Mouse (Mus musculus) forebrain, embryonic 10.5 days (tissue): Measurements from ENCODE around the gene Slc5a4b. TPM values are rescaled to one million over a fixed set of nuclear protein-coding genes. Genes with fewer than 3 reads are reported as not detected.

Experiments used
- DNase-seq: peaks from one replicate; pipeline ENCODE4 v3.0.0-alpha.2; 2017; ENCODE audit warnings: low spot score; ENCODE audit errors: extremely low spot score
- H3K27ac ChIP-seq: fragments of 300-500 bp; sonication (generic); 2 replicates; pipeline ENCODE4 v1.5.1; 2016; ENCODE audit warnings: mild to moderate bottlenecking
- H3K27me3 ChIP-seq: fragments of 300-500 bp; sonication (generic); 2 replicates; pipeline ENCODE4 v1.6.1; 2016; ENCODE audit warnings: mild to moderate bottlenecking; ENCODE audit not compliant: poor library complexity, severe bottlenecking
- H3K36me3 ChIP-seq: fragments of 300-500 bp; sonication (generic); replicated peaks from 2 replicates; pipeline ENCODE4 v1.6.1; 2016; ENCODE audit warnings: mild to moderate bottlenecking, moderate library complexity
- H3K4me1 ChIP-seq: fragments of 300-500 bp; sonication (generic); 2 replicates; pipeline ENCODE4 v1.6.1; 2016
- H3K4me3 ChIP-seq: fragments of 300-500 bp; sonication (generic); 2 replicates; pipeline ENCODE4 v1.5.1; 2016; ENCODE audit warnings: mild to moderate bottlenecking, moderate library complexity
- H3K9me3 ChIP-seq: fragments of 300-500 bp; sonication (generic); 2 replicates; pipeline ENCODE4 v1.6.1; 2016; ENCODE audit warnings: mild to moderate bottlenecking, moderate library complexity
- WGBS: fragments of 180-500 bp; shearing (Covaris S2); methylation state at CpG from one replicate; pipeline ENCODE4 v1.1.7; 2016; 5-methylcytosine and 5-hydroxymethylcytosine counted together
- polyA plus RNA-seq: library from polyadenylated mRNA; unstranded; fragments of >200 nt; fragmentation: Nextera tagmentation; extraction: Ambion mirVana; gene quantifications from 2 replicates; pipeline ENCODE4 v1.2.1, GENCODE M21; 2016

Slc5a4b gene
- polyA plus RNA-seq, 1 experiment from 2014 or later: not detected

DNA sequence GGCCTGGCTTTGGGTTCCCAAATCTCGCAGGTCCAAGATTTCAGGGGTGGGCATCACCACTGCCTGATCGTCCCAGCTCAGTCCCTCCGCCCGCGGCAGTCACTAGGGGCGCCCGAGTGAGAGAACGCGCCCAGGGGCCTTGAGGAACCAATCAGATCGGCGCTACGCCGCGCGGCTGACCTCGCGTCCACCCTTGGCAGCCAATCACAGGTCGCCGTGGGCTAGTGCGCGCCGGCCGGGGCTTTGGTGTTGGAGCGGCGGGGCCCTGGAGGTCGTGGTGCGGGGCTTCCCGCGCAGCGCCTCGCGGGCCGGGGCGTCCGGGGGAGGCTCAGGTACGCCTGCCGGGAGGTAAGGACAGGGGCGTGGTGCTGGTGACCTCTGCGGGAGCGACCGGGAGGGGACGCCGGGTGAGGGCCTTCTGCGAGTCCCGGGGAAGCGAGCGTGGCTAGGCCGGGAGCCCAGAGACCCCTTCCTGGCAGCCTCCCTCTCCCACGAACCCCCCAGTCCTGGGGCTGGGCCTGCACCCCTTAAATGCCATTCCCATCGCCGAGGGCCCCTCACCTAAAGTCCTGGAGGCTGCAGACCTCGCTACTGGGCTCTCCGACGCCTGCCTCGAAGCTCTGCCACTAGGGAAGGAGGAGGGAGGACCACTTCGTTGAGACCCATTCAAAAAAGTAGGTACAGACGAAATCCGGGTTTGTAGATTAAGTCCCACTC lies 78.2 kb downstream of the Slc5a4b start, which contains the start of gene Zfp280b:
Gene Zfp280b, plus strand, starts transcription at position 249 of the 717 bp plus-strand sequence.
- peaks cover 23% of the 10 kb centered on the region for H3K4me1 ChIP-seq
- peak within 1 kb of the TSS; percentile 99 for H3K27ac ChIP-seq
- peak within 1 kb of the TSS; percentile 93 for H3K4me3 ChIP-seq
- WGBS: under 1% methylated on average over 58 of the region's 58 CpGs
- DNase-seq: peak; percentile 96
- H3K9me3 ChIP-seq: peaks cover 5% of the 10 kb centered on the region
- H3K27me3 ChIP-seq: no peaks in the 10 kb centered on the region
- H3K36me3 ChIP-seq: peaks cover 38% of the 10 kb centered on the region

DNA sequence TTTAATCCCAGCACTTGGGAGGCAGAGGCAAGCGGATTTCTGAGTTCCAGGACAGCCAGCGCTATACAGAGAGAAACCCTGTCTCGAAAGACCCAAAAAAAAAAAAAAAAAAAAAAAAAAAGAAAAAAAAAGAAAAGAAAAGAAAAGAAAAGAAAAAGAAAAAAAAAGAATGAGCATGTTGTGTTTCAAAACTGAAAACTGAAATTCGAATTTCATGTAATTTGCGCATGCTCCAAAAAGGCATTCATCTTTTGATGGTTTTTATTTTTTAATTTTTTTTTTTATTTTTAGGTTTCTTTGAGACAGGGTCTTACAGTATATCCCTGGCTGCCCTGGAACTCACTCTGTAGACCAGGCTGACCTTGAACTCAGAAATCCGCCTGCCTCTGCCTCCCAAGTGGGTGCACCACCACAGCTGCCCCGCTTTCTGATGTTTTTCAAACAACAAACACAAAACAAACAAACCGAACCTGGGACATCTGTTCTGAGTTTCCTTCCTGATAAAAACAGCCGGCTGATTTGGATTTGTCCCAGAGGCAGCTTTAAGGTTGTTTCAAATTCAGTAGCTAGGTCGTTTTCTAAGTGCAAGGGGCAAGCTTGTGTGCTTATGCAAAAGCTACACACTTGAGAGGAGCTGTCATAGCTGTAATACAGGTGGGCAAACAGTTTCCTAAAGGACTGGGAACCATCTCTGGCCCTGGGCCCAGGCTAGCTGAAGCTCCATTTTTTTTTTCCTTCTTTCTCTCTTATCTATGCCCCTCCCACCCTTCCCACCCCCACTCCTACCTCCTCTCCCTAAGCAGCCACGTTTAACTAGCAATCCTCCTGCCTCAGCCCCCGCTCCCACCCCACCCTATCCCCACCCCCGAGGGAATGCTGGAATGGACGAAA lies 79.0 kb downstream of the Slc5a4b start:
- H3K4me3 ChIP-seq: peak overlapping the region; percentile 93
- peaks cover 5% of the 10 kb centered on the region for H3K9me3 ChIP-seq
- H3K27ac ChIP-seq: peak overlapping the region; percentile 99
- WGBS: 56% methylated on average over 14 of the region's 14 CpGs
- H3K27me3 ChIP-seq: no peaks in the 10 kb centered on the region
- H3K4me1 ChIP-seq: peaks cover 24% of the 10 kb centered on the region
- no peak for DNase-seq
- H3K36me3 ChIP-seq: peaks cover 30% of the 10 kb centered on the region

GRCm38 (mm10) chr10:76030496-76030895 lies 80.3 kb downstream of the Slc5a4b start:
- H3K4me3 ChIP-seq: no peak overlapping the region
- DNase-seq: no peak
- 64% methylated on average over 5 of the region's 5 CpGs for whole genome bisulfite sequencing
- H3K27ac ChIP-seq: no peak overlapping the region
- H3K9me3 ChIP-seq: peaks cover under 1% of the 10 kb centered on the region; the same call in 1 of the 2 replicates
- peaks cover 24% of the 10 kb centered on the region for H3K4me1 ChIP-seq
- peaks cover 19% of the 10 kb centered on the region for H3K36me3 ChIP-seq
- no peaks in the 10 kb centered on the region for H3K27me3 ChIP-seq

DNA sequence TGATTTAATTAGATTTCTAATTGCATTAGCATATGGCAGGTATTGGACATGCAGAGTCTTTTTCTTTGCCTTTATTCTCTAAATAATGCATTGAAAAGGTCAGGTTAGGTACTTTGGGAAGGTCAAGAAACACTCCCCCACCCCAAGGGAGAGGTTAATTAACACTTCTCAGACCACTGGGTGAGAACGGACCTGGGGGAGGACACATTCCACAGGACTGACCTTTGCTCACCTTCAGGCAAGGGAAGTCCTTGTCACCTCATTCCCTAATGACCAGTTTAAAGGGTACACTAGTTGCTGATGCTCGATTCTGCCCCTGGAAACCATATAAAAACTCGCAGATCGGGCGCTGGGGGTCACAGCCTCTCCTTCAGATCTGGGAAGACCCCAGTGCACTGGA lies 81.5 kb downstream of the Slc5a4b start:
- H3K27ac ChIP-seq: no peak overlapping the region
- H3K4me3 ChIP-seq: no peak overlapping the region
- H3K36me3 ChIP-seq: peaks cover 7% of the 10 kb centered on the region
- 52% methylated on average over 5 of the region's 5 CpGs for WGBS
- H3K9me3 ChIP-seq: peaks cover 11% of the 10 kb centered on the region
- peaks cover 24% of the 10 kb centered on the region for H3K4me1 ChIP-seq
- no peak for DNase-seq
- no peaks in the 10 kb centered on the region for H3K27me3 ChIP-seq

- no peak for DNase-seq
- H3K36me3 ChIP-seq: no peaks in the 10 kb centered on the region
- H3K9me3 ChIP-seq: peaks cover 15% of the 10 kb centered on the region
- 78% methylated on average over 9 of the region's 9 CpGs for WGBS
- no peak overlapping the region for H3K27ac ChIP-seq
- peaks cover 20% of the 10 kb centered on the region for H3K4me1 ChIP-seq
- no peak overlapping the region for H3K4me3 ChIP-seq
- H3K27me3 ChIP-seq: no peaks in the 10 kb centered on the region
Observed at GRCm38 (mm10) chr10:76028396-76028795, 82.4 kb downstream of the Slc5a4b start.

GRCm38 (mm10) chr10:76028016-76028366 lies 82.8 kb downstream of the Slc5a4b start:
- no peaks in the 10 kb centered on the region for H3K36me3 ChIP-seq
- no peaks in the 10 kb centered on the region for H3K27me3 ChIP-seq
- DNase-seq: no peak
- H3K4me1 ChIP-seq: peaks cover 16% of the 10 kb centered on the region
- peaks cover 15% of the 10 kb centered on the region for H3K9me3 ChIP-seq
- H3K27ac ChIP-seq: no peak overlapping the region
- 33% methylated on average over 4 of the region's 4 CpGs for WGBS
- H3K4me3 ChIP-seq: no peak overlapping the region

DNA sequence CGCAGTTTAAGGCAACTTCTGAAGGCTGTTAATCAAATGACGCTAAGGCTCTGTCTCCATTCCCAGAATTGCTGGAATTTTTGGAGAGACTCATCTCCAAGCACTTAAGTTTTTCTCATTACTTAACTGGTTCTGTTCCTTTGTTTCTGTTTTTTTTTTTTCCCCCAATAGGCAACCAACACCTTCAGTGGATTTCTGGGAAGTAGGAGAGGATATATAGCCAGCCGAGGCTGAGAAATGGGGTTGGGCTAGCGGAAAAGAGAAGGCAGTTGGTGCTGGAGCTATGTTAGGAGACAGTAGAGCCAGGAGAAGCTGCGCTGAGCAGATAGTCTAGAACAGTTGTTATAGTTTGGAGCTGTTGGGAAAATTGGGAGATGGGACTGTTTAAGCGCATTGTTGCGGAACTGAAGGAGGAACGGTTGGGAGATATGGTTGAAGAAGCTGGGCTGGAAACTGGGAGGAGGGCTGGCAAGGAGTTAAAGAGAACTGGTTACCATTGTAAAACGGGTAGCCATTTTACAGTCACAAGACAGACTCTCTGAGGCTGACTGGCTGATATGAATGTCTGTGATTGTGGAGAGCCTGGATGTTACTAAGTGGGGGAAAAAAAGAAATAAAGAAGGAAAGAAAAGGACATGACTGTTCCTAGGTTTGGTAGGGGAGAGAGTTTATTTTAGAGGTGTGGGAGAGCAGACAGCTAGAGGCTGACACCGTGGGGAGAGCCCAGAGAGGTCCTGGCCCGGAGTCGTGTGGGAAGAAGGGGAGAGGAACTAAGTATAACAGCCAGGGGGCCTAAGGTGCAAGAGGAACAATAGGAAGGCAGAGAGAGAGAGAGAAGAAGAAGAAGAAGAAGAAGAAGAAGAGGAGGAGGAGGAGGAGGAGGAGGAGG lies 83.4 kb downstream of the Slc5a4b start:
- H3K27ac ChIP-seq: no peak overlapping the region
- H3K27me3 ChIP-seq: no peaks in the 10 kb centered on the region
- no peaks in the 10 kb centered on the region for H3K36me3 ChIP-seq
- peaks cover 15% of the 10 kb centered on the region for H3K9me3 ChIP-seq
- H3K4me3 ChIP-seq: no peak overlapping the region
- 66% methylated on average over 12 of the region's 12 CpGs for WGBS
- no peak for DNase-seq
- peaks cover 16% of the 10 kb centered on the region for H3K4me1 ChIP-seq

DNA sequence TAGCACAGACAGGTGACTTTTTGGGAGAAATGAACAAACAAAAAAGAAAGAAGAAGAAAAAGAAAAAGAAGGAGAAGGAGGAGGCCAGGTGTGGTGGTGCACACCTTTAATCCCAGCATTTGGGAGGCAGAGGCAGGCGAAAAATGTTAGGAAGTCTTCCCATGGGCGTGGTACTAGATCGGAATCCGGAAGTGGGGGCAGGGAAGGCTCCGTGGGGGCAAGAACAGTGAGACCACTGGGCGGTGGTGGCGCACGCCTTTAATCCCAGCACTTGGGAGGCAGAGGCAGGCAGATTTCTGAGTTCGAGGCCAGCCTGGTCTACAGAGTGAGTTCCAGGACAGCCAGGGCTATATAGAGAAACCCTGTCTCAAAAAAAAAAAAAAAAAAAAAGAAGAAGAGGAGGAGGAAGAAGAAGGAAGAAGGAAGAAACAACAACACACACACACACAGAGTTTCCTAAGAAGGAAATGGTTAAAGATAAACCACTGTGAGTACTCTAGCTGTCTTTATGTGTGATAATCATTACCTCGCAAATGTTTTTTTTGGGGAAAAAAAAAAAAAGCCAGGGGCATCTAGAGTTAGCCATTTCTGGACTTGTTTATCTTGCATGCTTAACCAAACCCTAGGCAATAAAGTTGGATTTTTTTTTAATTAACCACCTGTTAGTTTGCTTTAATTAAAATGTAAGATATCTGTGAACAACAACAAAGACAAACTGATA lies 85.1 kb downstream of the Slc5a4b start:
- no peak for DNase-seq
- Histone ChIP-seq H3K4me3 (no peak overlapping the region), H3K27me3 (no peaks in the 10 kb centered on the region), H3K36me3 (no peaks in the 10 kb centered on the region), H3K27ac (no peak overlapping the region), H3K4me1 (peaks cover 11% of the 10 kb centered on the region), H3K9me3 (peaks cover 15% of the 10 kb centered on the region)
- WGBS: 95% methylated on average over 10 of the region's 10 CpGs

GRCm38 (mm10) chr10:76023921-76024320 lies 86.8 kb downstream of the Slc5a4b start:
- 91% methylated on average over 6 of the region's 6 CpGs for WGBS
- H3K27ac ChIP-seq: no peak overlapping the region
- peaks cover 15% of the 10 kb centered on the region for H3K9me3 ChIP-seq
- peaks cover 10% of the 10 kb centered on the region for H3K4me1 ChIP-seq
- no peak overlapping the region for H3K4me3 ChIP-seq
- no peaks in the 10 kb centered on the region for H3K36me3 ChIP-seq
- H3K27me3 ChIP-seq: no peaks in the 10 kb centered on the region
- no peak for DNase-seq

- no peak for DNase-seq
- Histone ChIP-seq H3K4me1 (no peaks in the 10 kb centered on the region), H3K4me3 (no peak overlapping the region), H3K36me3 (no peaks in the 10 kb centered on the region), H3K9me3 (peaks cover 15% of the 10 kb centered on the region), H3K27ac (no peak overlapping the region), H3K27me3 (no peaks in the 10 kb centered on the region)
- WGBS: 83% methylated on average over 3 of the region's 3 CpGs
Observed at GRCm38 (mm10) chr10:76021728-76022127, 89.0 kb downstream of the Slc5a4b start.

DNA sequence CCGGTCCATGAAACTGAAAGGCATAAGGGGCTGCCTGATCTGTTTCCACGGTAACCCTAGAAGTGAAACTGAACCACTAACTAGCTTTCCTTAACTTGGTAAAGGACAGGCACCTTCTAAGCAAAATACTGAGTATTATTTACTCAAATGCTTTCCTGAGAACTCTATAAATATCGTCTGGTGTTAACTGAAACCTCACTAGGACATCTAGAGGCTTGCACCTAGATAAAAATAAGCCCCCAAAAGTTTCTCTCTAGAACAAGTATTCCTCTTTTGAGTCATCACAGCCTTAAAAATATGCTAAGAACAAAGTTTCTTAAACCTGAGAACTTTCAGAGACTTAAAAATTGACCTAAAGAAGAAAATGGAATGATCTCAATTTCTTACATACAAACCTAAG lies 93.9 kb downstream of the Slc5a4b start:
- H3K4me1 ChIP-seq: no peaks in the 10 kb centered on the region
- H3K9me3 ChIP-seq: no peaks in the 10 kb centered on the region
- DNase-seq: no peak
- no peak overlapping the region for H3K4me3 ChIP-seq
- H3K27me3 ChIP-seq: no peaks in the 10 kb centered on the region
- H3K36me3 ChIP-seq: no peaks in the 10 kb centered on the region
- WGBS: 92% methylated on average over 3 of the region's 3 CpGs
- H3K27ac ChIP-seq: no peak overlapping the region

DNA sequence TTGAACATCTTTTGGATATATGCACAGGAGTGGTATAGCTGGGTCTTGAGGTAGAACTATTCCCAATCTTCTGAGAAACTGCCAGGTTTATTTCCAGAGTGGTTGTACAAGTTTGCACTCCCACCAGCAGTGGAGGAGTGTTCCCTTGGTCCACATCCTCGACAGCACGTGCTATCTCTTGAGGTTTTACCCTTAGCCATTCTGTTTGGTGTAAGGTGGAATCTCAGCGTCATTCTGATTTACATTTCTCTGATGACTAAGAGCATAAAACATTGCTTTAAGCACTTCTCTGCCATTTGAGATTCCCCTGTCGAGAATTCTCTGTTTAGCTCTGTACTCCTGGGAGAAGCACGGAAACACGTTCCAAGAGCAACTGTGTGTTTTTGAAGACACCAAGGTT lies 97.8 kb downstream of the Slc5a4b start:
- no peak overlapping the region for H3K4me3 ChIP-seq
- no peaks in the 10 kb centered on the region for H3K27me3 ChIP-seq
- WGBS: 88% methylated on average over 6 of the region's 6 CpGs
- H3K27ac ChIP-seq: no peak overlapping the region
- no peak for DNase-seq
- no peaks in the 10 kb centered on the region for H3K36me3 ChIP-seq
- no peaks in the 10 kb centered on the region for H3K4me1 ChIP-seq
- no peaks in the 10 kb centered on the region for H3K9me3 ChIP-seq
